Mouse (Mus musculus): ENCODE data around the gene Rac2. TPM values are rescaled to one million over a fixed set of nuclear protein-coding genes. Genes with fewer than 3 reads are reported as not detected.

The Rac2 gene
- polyA plus RNA-seq, 1 experiment, result not detected

GRCm38 (mm10) chr15:78542098-78542766 lies 30.4 kb downstream of the Rac2 start:
- Histone ChIP-seq H3K4me3 (ENCODE audit: low read depth, low read length) (no peak overlapping the region), H3K9ac (ENCODE audit: low read depth, poor library complexity, severe bottlenecking) (no peak overlapping the region)

DNA sequence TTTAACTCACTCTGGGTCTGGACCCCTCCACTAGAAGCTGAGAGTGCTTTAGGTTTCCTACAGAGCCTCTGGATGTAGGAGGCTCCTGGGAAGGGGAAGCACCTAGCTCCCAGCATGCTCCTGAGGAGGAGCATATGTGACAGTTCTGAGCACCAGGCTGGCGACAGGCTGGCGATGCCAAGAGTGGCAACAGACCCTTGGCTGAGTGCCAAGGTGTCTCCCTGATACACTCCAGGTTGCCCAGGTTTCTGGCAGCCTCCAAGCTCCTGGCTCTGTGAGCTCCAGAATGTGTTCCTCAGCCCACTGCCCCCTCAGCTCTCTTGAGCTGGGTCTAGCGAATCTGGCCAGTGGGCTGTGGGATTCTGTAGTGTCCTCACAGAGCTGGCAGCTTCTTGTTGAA lies 31.0 kb downstream of the Rac2 start:
- Histone ChIP-seq H3K36me3 (ENCODE audit: control insufficient read depth, insufficient read depth, low read length, poor library complexity, severe bottlenecking) (no peaks in the 10 kb centered on the region), H3K4me1 (ENCODE audit: control insufficient read depth, insufficient read depth, low read length) (no peaks in the 10 kb centered on the region), H3K9ac (ENCODE audit: low read depth, poor library complexity, severe bottlenecking) (no peak overlapping the region), H3K27me3 (ENCODE audit: control insufficient read depth, insufficient read depth, low read length, poor library complexity, severe bottlenecking) (no peaks in the 10 kb centered on the region), H3K27ac (ENCODE audit: insufficient read depth, low read length) (no peak overlapping the region), H3K9me3 (replicated peaks; ENCODE audit: control insufficient read depth, insufficient read depth, low read length, poor library complexity, severe bottlenecking) (no peaks in the 10 kb centered on the region), H3K4me3 (ENCODE audit: low read depth, low read length) (no peak overlapping the region)
- TF ChIP-seq POLR2A (IDR thresholded peaks at IDR 0.05; ENCODE audit: insufficient read depth, low read length) (no peak), CTCF (IDR thresholded peaks at IDR 0.05; ENCODE audit: low read depth, low read length) (no peak), EP300 (IDR thresholded peaks at IDR 0.05; ENCODE audit: insufficient read depth, low read depth, low read length) (no peak)

More at GRCm38 (mm10) chr15:78542098-78542766, 30.4 kb downstream of the Rac2 start:
- Histone ChIP-seq H3K9me3 (replicated peaks; ENCODE audit: control insufficient read depth, insufficient read depth, low read length, poor library complexity, severe bottlenecking) (no peaks in the 10 kb centered on the region), H3K4me1 (ENCODE audit: control insufficient read depth, insufficient read depth, low read length) (no peaks in the 10 kb centered on the region), H3K27ac (ENCODE audit: insufficient read depth, low read length) (no peak overlapping the region), H3K27me3 (ENCODE audit: control insufficient read depth, insufficient read depth, low read length, poor library complexity, severe bottlenecking) (no peaks in the 10 kb centered on the region), H3K36me3 (ENCODE audit: control insufficient read depth, insufficient read depth, low read length, poor library complexity, severe bottlenecking) (no peaks in the 10 kb centered on the region)
- no peak for TF ChIP-seq POLR2A (IDR thresholded peaks at IDR 0.05; ENCODE audit: insufficient read depth, low read length)
- no peak for TF ChIP-seq EP300 (IDR thresholded peaks at IDR 0.05; ENCODE audit: insufficient read depth, low read depth, low read length)
- TF ChIP-seq CTCF (IDR thresholded peaks at IDR 0.05; ENCODE audit: low read depth, low read length), result no peak

DNA sequence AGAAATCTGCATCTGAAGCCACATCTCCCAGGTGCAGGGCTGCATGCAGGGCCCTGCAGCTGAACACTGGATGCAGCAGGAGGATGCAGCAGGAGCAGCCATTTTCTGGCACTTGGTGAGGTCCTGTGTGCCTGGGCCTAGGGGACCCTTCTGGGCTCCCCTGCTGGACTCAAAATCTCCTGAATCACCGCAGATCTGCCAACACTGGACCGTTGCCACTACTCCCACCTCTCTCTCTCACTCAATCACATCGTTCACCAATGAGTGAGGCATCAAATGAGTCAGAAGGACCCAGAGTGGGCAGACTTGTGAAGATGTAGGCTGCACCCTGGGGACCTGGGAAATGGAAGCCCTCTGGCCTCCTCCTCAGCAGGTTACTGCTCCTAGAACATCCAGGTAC lies 31.5 kb downstream of the Rac2 start:
- no peak overlapping the region for H3K4me3 ChIP-seq (ENCODE audit: low read depth, low read length)
- no peaks in the 10 kb centered on the region for H3K36me3 ChIP-seq (ENCODE audit: control insufficient read depth, insufficient read depth, low read length, poor library complexity, severe bottlenecking)
- H3K9ac ChIP-seq (ENCODE audit: low read depth, poor library complexity, severe bottlenecking), result no peak overlapping the region
- no peaks in the 10 kb centered on the region for H3K4me1 ChIP-seq (ENCODE audit: control insufficient read depth, insufficient read depth, low read length)
- H3K27ac ChIP-seq (ENCODE audit: insufficient read depth, low read length), result no peak overlapping the region
- H3K9me3 ChIP-seq (replicated peaks; ENCODE audit: control insufficient read depth, insufficient read depth, low read length, poor library complexity, severe bottlenecking), result no peaks in the 10 kb centered on the region
- no peak for TF ChIP-seq POLR2A (IDR thresholded peaks at IDR 0.05; ENCODE audit: insufficient read depth, low read length)
- TF ChIP-seq EP300 (IDR thresholded peaks at IDR 0.05; ENCODE audit: insufficient read depth, low read depth, low read length), result no peak
- no peaks in the 10 kb centered on the region for H3K27me3 ChIP-seq (ENCODE audit: control insufficient read depth, insufficient read depth, low read length, poor library complexity, severe bottlenecking)

GRCm38 (mm10) chr15:78535723-78536421 lies 36.7 kb downstream of the Rac2 start:
- H3K4me3 ChIP-seq (ENCODE audit: low read depth, low read length), result no peak overlapping the region
- no peaks in the 10 kb centered on the region for H3K9me3 ChIP-seq (replicated peaks; ENCODE audit: control insufficient read depth, insufficient read depth, low read length, poor library complexity, severe bottlenecking)
- no peaks in the 10 kb centered on the region for H3K36me3 ChIP-seq (ENCODE audit: control insufficient read depth, insufficient read depth, low read length, poor library complexity, severe bottlenecking)
- H3K27ac ChIP-seq (ENCODE audit: insufficient read depth, low read length), result no peak overlapping the region
- H3K9ac ChIP-seq (ENCODE audit: low read depth, poor library complexity, severe bottlenecking), result no peak overlapping the region
- H3K27me3 ChIP-seq (ENCODE audit: control insufficient read depth, insufficient read depth, low read length, poor library complexity, severe bottlenecking), result no peaks in the 10 kb centered on the region
- H3K4me1 ChIP-seq (ENCODE audit: control insufficient read depth, insufficient read depth, low read length), result peaks cover 1% of the 10 kb centered on the region
- no peak for TF ChIP-seq POLR2A (IDR thresholded peaks at IDR 0.05; ENCODE audit: insufficient read depth, low read length)
- no peak for TF ChIP-seq EP300 (IDR thresholded peaks at IDR 0.05; ENCODE audit: insufficient read depth, low read depth, low read length)
- no peak for TF ChIP-seq CTCF (IDR thresholded peaks at IDR 0.05; ENCODE audit: low read depth, low read length)

- Histone ChIP-seq H3K36me3 (ENCODE audit: control insufficient read depth, insufficient read depth, low read length, poor library complexity, severe bottlenecking) (no peaks in the 10 kb centered on the region), H3K27me3 (ENCODE audit: control insufficient read depth, insufficient read depth, low read length, poor library complexity, severe bottlenecking) (no peaks in the 10 kb centered on the region), H3K4me1 (ENCODE audit: control insufficient read depth, insufficient read depth, low read length) (peaks cover 5% of the 10 kb centered on the region), H3K27ac (ENCODE audit: insufficient read depth, low read length) (no peak overlapping the region), H3K9me3 (replicated peaks; ENCODE audit: control insufficient read depth, insufficient read depth, low read length, poor library complexity, severe bottlenecking) (no peaks in the 10 kb centered on the region), H3K9ac (ENCODE audit: low read depth, poor library complexity, severe bottlenecking) (no peak overlapping the region), H3K4me3 (ENCODE audit: low read depth, low read length) (no peak overlapping the region)
- TF ChIP-seq CTCF (IDR thresholded peaks at IDR 0.05; ENCODE audit: low read depth, low read length), result no peak
- TF ChIP-seq POLR2A (IDR thresholded peaks at IDR 0.05; ENCODE audit: insufficient read depth, low read length), result no peak
- TF ChIP-seq EP300 (IDR thresholded peaks at IDR 0.05; ENCODE audit: insufficient read depth, low read depth, low read length), result no peak
Measured at GRCm38 (mm10) chr15:78533346-78533835, 39.2 kb downstream of the Rac2 start.
